Mouse (Mus musculus) E14TG2a.4 (cell line): ENCODE measurements at regions not wholly inside any gene's neighbourhood (a gene's known extent, or its start where the extent isn't known, plus 50 kb on each side); places are given as distances from the start of the nearest gene placed in this dataset.

Experiments
- CTCF ChIP-seq: conservative IDR thresholded peaks from 2 replicates; pipeline ENCODE4 v1.5.1; 2014; ENCODE audit warnings: low read length
- NANOG ChIP-seq: IDR thresholded peaks from 2 replicates; pipeline ENCODE4 v1.6.1; 2014; ENCODE audit warnings: borderline replicate concordance, low read length, mixed read lengths

GRCm38 (mm10) chr4:47936470-47937125, 108.4 kb upstream of the Nr4a3 start:
- TF ChIP-seq CTCF (no peak), NANOG (no peak)
